Mouse (Mus musculus): ENCODE measurements around the gene Ccdc74a.

DNA sequence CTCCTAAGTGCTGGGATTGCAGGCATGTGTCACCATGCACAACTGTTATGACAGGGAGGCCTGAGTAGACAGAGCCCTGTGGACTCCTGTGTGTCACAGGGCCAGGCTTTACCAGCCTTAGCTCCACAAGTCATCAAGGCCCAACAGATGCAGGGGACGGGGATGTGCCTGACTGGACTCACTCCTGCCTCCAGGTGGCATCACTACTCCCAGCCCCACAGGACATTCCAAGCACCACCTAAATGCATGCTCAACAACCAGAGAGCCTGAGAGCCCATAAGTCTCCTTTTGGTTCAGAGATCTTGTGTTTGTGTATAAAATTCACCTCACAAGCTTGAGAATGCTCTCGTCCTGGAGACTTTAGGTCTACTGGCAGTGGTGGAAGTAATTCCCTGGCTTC lies 8.7 kb upstream of the Ccdc74a start:
- TF ChIP-seq RAD21 (IDR thresholded peaks at IDR 0.05; ENCODE audit: low read depth, low read length) (no peak), NELFE (IDR thresholded peaks at IDR 0.05; ENCODE audit: low read depth, low read length) (no peak), HCFC1 (IDR thresholded peaks at IDR 0.05; ENCODE audit: low read depth, low read length) (no peak), UBTF (IDR thresholded peaks at IDR 0.05; ENCODE audit: borderline replicate concordance, insufficient read depth, low read depth, low read length) (no peak), BHLHE40 (IDR thresholded peaks at IDR 0.05; ENCODE audit: borderline replicate concordance, low read depth, low read length) (no peak), CTCF (IDR thresholded peaks at IDR 0.05 in 2 of 3, conservative IDR thresholded peaks at IDR 0.05 in 1 of 3; ENCODE audit: control insufficient read depth in 1 of 3, insufficient read depth in 1 of 3, low read depth in 2 of 3, low read length in 3 of 3, poor library complexity in 1 of 3, severe bottlenecking in 1 of 3) (peak; percentile 15 to 29 (median 24); a peak in 4 of 6 replicates), POLR2AphosphoS5 (IDR thresholded peaks at IDR 0.05; ENCODE audit: borderline replicate concordance, low read depth, low read length) (no peak)
